Mouse (Mus musculus) midbrain, embryonic 10.5 days (tissue): ENCODE data around the gene Moap1. TPM values are rescaled to one million over a fixed set of nuclear protein-coding genes. Genes with fewer than 3 reads are reported as not detected.

Experiments
- DNase-seq: peaks from one replicate; pipeline ENCODE4 v3.0.0-alpha.2; 2017; ENCODE audit warnings: low spot score
- H3K27ac ChIP-seq: fragments of 300-500 bp; sonication (generic); replicated peaks from 2 replicates; pipeline ENCODE4 v1.5.1; 2016; ENCODE audit warnings: mild to moderate bottlenecking
- H3K27me3 ChIP-seq: fragments of 300-500 bp; sonication (generic); 2 replicates; pipeline ENCODE4 v1.6.1; 2016; ENCODE audit warnings: low read depth, mild to moderate bottlenecking; ENCODE audit not compliant: poor library complexity, severe bottlenecking
- H3K36me3 ChIP-seq: fragments of 300-500 bp; sonication (generic); 2 replicates; pipeline ENCODE4 v1.6.1; 2016; ENCODE audit warnings: mild to moderate bottlenecking, moderate library complexity
- H3K4me1 ChIP-seq: fragments of 300-500 bp; sonication (generic); 2 replicates; pipeline ENCODE4 v1.6.1; 2016
- H3K4me3 ChIP-seq: fragments of 300-500 bp; sonication (generic); 2 replicates; pipeline ENCODE4 v1.5.1; 2016; ENCODE audit warnings: mild to moderate bottlenecking, moderate library complexity
- H3K9me3 ChIP-seq: fragments of 300-500 bp; sonication (generic); replicated peaks from 2 replicates; pipeline ENCODE4 v1.6.1; 2016; ENCODE audit warnings: mild to moderate bottlenecking
- WGBS: fragments of 180-500 bp; shearing (Covaris S2); methylation state at CpG from one replicate; pipeline ENCODE4 v1.1.7; 2016; 5-methylcytosine and 5-hydroxymethylcytosine counted together
- polyA plus RNA-seq: library from polyadenylated mRNA; unstranded; fragments of >200 nt; fragmentation: Nextera tagmentation; extraction: Ambion mirVana; gene quantifications from 2 replicates; pipeline ENCODE4 v1.2.1, GENCODE M21; 2016

The Moap1 gene
- polyA plus RNA-seq, 1 experiment from 2014 or later: 38.4 TPM

GRCm38 (mm10) chr12:102758936-102759335 lies 15.5 kb upstream of the Moap1 start:
- 2% methylated on average over 5 of the region's 5 CpGs for WGBS
- Histone ChIP-seq H3K9me3 (no peaks in the 10 kb centered on the region), H3K27me3 (no peaks in the 10 kb centered on the region), H3K27ac (peak overlapping the region; percentile 92), H3K4me1 (peaks cover 38% of the 10 kb centered on the region), H3K4me3 (peak overlapping the region; percentile 92), H3K36me3 (peaks cover 45% of the 10 kb centered on the region)
- no peak for DNase-seq

DNA sequence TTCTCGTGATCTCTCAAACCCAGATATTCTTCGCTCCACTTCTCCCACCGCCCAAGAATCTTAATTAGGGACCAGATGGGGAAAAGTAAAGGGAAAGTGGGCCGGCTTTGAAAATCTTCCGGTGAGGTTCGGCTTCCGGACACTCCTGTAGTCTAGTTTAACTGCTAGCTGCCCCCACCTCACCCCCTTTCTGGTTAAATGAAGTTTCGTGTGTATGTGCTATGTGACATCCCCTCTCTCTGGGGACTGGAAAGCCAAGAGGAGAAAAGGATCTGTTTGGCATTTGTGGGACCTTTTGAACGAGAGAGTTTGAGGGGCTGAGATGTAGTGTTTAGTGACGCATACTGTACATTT lies 14.9 kb upstream of the Moap1 start, which contains the start of gene Gm20604:
Gene Gm20604, minus strand, starts transcription at position 270 of the 354 bp plus-strand sequence.
- peak within 1 kb of the TSS; percentile 92 for H3K4me3 ChIP-seq
- under 1% methylated on average over 10 of the region's 10 CpGs for WGBS
- no peaks in the 10 kb centered on the region for H3K27me3 ChIP-seq
- peak within 1 kb of the TSS; percentile 92 for H3K27ac ChIP-seq
- no peaks in the 10 kb centered on the region for H3K9me3 ChIP-seq
- peaks cover 38% of the 10 kb centered on the region for H3K4me1 ChIP-seq
- H3K36me3 ChIP-seq: peaks cover 45% of the 10 kb centered on the region
- no peak for DNase-seq

- peaks cover 44% of the 10 kb centered on the region for H3K36me3 ChIP-seq
- peaks cover 38% of the 10 kb centered on the region for H3K4me1 ChIP-seq
- under 1% methylated on average over 73 of the region's 73 CpGs for WGBS
- no peaks in the 10 kb centered on the region for H3K9me3 ChIP-seq
- peak within 1 kb of the TSS; percentile 92 for H3K27ac ChIP-seq
- H3K27me3 ChIP-seq: no peaks in the 10 kb centered on the region
- H3K4me3 ChIP-seq: peak within 1 kb of the TSS; percentile 92
- peak; percentile 97 for DNase-seq
These were observed 14.4 kb upstream of the Moap1 start, which contains the start of the genes Gm28051, Gon7 and Ubr7 for GRCm38 (mm10) chr12:102757689-102758402. Gene Gm28051 (minus strand): TSS chr12:102757765. Gene Gon7 (minus strand): TSS chr12:102757803. Gene Ubr7 (plus strand): TSS chr12:102757967.

DNA sequence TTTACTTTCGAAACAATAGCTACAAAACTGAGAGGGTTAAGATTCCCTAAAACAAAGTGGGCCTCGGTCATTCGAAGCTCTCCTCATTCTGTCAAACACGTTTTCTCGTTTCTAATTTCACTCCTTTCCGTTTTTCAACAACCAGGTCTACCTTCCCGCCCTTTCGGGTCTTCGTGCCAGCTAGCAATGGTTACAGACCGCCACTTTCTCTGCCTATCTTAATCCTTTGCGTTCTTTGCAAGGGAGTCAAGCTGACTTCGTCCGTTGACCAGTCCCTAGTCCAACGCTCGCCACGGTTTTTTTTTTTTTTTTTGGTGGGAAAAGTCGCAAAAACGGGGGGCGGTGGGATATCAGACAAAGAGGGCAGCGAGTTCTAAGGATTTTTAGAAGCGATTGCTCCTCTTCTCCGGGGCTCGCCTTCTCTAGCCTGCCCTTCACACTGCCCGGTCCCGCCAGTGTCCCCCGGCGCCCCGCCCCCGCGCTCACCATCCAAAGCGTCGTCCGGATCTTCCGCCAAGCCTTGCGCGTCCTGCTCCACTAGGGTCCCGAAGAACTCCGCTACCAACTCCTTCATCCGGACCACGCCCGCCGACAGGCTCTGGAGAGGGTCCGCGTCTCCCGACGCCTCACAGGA lies 13.7 kb upstream of the Moap1 start:
- peak overlapping the region; percentile 92 for H3K27ac ChIP-seq
- WGBS: 2% methylated on average over 46 of the region's 46 CpGs
- no peak for DNase-seq

GRCm38 (mm10) chr12:102756304-102756703 lies 12.8 kb upstream of the Moap1 start:
- Histone ChIP-seq H3K4me1 (peaks cover 38% of the 10 kb centered on the region), H3K4me3 (peak overlapping the region; percentile 92), H3K9me3 (no peaks in the 10 kb centered on the region), H3K27me3 (no peaks in the 10 kb centered on the region), H3K36me3 (peaks cover 47% of the 10 kb centered on the region), H3K27ac (0 out of 2 replicates have a peak overlapping the region, but pooled peaks have one; percentile 92)
- 85% methylated on average over 7 of the region's 7 CpGs for WGBS
- peak; percentile 27 for DNase-seq

More for the DNA sequence above, 13.7 kb upstream of the Moap1 start:
- peak overlapping the region; percentile 92 for H3K4me3 ChIP-seq
- peaks cover 38% of the 10 kb centered on the region for H3K4me1 ChIP-seq
- H3K36me3 ChIP-seq: peaks cover 44% of the 10 kb centered on the region
- no peaks in the 10 kb centered on the region for H3K9me3 ChIP-seq
- H3K27me3 ChIP-seq: no peaks in the 10 kb centered on the region

DNA sequence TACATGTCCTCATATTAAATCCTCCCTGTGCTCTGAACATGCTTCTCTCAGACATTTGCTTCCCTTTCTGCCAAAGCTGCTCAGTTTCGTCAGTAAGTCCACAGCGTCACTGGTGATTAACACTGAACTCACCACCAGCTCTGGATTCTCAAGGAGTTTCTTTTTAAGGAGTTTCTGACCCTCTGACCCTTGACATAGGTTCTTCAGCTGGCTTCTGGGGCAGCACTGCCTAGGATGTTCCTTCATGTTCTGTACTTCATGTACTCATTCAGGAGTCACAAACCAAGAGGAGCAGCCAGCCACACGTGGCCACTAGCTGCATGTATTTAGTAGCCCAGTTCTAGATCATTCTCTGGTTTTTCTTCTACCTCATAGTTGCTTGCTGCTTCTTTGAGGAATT lies 4.8 kb upstream of the Moap1 start:
- no peak for DNase-seq
- Histone ChIP-seq H3K36me3 (peaks cover 49% of the 10 kb centered on the region), H3K9me3 (no peaks in the 10 kb centered on the region), H3K4me1 (peaks cover 21% of the 10 kb centered on the region), H3K27ac (no peak overlapping the region), H3K4me3 (no peak overlapping the region), H3K27me3 (no peaks in the 10 kb centered on the region)
- WGBS: 93% methylated on average over 3 of the region's 3 CpGs

DNA sequence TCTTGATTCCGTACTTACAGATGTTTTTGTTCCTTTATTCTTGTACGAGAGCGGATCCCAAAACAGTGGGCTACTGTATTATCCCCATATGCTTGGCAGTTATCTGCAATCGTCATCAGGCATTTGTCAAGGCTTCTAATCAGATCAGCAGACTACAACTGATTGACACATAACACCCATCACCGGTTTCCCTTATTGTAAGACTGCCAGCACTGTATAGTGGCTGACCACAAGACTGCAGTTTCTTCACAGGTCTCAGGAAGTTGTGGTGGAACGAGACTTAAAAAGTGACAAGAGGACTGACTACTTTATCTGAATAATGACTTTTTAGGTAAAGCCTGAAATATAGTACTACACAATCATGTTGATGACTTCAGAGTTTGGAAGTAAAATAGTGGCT lies 1.4 kb upstream of the Moap1 start:
- peak overlapping the region; percentile 92 for H3K4me3 ChIP-seq
- DNase-seq: no peak
- H3K27ac ChIP-seq: no peak overlapping the region
- H3K4me1 ChIP-seq: peaks cover 32% of the 10 kb centered on the region
- no peaks in the 10 kb centered on the region for H3K27me3 ChIP-seq
- WGBS: 76% methylated on average over 6 of the region's 6 CpGs
- peaks cover 32% of the 10 kb centered on the region for H3K36me3 ChIP-seq
- H3K9me3 ChIP-seq: no peaks in the 10 kb centered on the region

DNA sequence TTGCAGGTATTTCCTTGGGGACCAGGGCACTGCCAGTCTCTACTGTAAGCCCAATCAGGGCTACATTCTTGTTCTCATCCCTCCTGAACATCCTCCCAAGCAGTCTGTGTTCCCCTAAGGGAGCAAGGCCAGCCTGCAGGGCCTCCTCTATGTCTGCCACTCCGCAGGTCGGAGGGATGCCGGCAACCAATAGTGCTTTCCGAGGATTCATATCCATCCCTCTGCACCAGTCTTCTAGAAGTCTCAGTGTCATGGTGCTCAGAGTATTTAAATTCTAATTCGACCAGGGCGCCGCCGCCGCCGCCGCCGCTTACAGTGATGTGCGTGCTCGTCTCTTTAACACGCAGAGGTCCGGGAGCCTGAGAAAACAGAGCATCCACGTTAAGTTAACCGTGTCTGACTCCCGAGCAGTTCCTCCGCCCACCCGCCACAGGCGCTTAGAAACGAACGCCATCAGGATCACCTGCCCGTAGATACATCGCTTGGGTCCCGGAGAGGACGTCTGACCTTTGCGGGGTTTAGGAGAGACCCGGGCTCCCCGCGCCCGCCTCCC lies 349 bp downstream of the Moap1 start:
- H3K27me3 ChIP-seq: no peaks in the 10 kb centered on the region
- peaks cover 32% of the 10 kb centered on the region for H3K4me1 ChIP-seq
- H3K27ac ChIP-seq: peak overlapping the region; percentile 94
- no peaks in the 10 kb centered on the region for H3K9me3 ChIP-seq
- H3K36me3 ChIP-seq: peaks cover 17% of the 10 kb centered on the region
- H3K4me3 ChIP-seq: peak overlapping the region; percentile 92
- DNase-seq: no peak
- under 1% methylated on average over 33 of the region's 33 CpGs for WGBS

DNA sequence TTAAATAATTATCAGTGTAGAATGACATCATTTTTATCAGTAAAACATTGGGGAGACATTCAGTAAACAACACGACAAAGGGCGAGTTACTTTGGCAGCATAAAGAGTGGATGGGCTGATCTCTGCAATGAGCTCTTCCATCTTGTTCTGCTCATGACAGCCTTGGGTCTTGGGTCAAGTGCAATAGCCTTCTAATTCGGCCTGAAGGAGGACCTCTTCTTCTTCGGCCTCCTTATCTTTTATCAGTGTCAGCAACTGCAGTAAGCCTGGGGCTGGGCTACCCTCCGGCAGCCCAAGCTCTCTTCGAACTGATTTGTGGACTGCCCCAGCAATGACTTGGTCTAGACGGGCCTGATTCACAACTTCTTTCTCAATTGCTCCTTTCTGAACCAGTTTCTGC lies 1.4 kb downstream of the Moap1 start:
- peak overlapping the region; percentile 92; the same call in 1 of the 2 replicates for H3K4me3 ChIP-seq
- H3K27ac ChIP-seq: no peak overlapping the region
- H3K36me3 ChIP-seq: peaks cover 8% of the 10 kb centered on the region
- peaks cover 32% of the 10 kb centered on the region for H3K4me1 ChIP-seq
- WGBS: 92% methylated on average over 7 of the region's 7 CpGs
- DNase-seq: no peak
- no peaks in the 10 kb centered on the region for H3K9me3 ChIP-seq
- H3K27me3 ChIP-seq: no peaks in the 10 kb centered on the region

GRCm38 (mm10) chr12:102740285-102740684 lies 3.2 kb downstream of the Moap1 start:
- H3K27me3 ChIP-seq: no peaks in the 10 kb centered on the region
- no peak overlapping the region for H3K27ac ChIP-seq
- DNase-seq: no peak
- H3K9me3 ChIP-seq: no peaks in the 10 kb centered on the region
- no peak overlapping the region for H3K4me3 ChIP-seq
- 68% methylated on average over 3 of the region's 3 CpGs for WGBS
- peaks cover 6% of the 10 kb centered on the region; the same call in 1 of the 2 replicates for H3K36me3 ChIP-seq
- H3K4me1 ChIP-seq: peaks cover 29% of the 10 kb centered on the region

DNA sequence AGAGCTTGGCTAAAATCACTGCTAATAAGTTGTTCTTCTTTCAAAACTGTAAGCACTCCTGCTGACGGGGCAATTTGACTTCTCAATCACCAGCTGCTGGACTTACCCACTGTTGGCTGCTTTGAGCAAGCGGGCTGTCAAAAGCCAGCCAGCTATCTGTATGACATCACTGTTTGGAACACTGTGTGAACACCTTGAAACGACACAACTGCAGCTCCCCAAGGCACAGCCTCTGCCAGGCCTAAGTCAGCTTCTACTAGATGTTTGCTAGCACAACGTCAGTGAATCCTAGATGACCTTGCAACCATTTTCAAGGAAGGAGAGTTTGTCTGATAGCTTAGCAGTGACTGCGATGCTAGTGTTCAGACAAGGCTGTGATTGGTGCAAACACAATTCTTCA lies 4.4 kb downstream of the Moap1 start:
- Histone ChIP-seq H3K27ac (no peak overlapping the region), H3K9me3 (no peaks in the 10 kb centered on the region), H3K27me3 (no peaks in the 10 kb centered on the region), H3K4me3 (no peak overlapping the region), H3K4me1 (peaks cover 19% of the 10 kb centered on the region), H3K36me3 (peaks cover 6% of the 10 kb centered on the region; the same call in 1 of the 2 replicates)
- no peak for DNase-seq
- WGBS: 88% methylated on average over 5 of the region's 5 CpGs

DNA sequence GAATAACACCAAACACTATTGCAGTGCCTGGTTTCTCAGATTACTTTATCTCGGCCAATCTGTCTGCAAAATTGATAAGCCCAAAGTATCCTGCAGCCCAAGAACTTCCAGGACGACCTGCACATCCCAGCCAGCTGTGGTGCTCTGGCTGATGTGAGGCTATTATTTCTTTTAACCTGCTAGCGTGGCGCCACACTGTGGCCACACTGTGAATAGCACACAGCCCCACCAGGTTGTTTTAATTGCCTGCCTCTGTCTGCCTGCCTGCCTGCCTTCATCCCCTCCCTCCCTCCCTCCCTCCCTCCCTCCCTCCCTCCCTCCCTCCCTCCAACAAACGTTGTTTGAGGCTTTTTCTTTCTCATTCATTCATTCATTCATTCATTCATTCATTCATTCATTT lies 10.1 kb downstream of the Moap1 start:
- DNase-seq: peak; percentile 64
- H3K36me3 ChIP-seq: no peaks in the 10 kb centered on the region
- H3K27me3 ChIP-seq: no peaks in the 10 kb centered on the region
- H3K4me1 ChIP-seq: peaks cover 26% of the 10 kb centered on the region
- no peak overlapping the region for H3K27ac ChIP-seq
- no peak overlapping the region for H3K4me3 ChIP-seq
- H3K9me3 ChIP-seq: no peaks in the 10 kb centered on the region
- 12% methylated on average over 5 of the region's 5 CpGs for WGBS
